Mouse (Mus musculus): ENCODE data around the gene Rc3h2.

Rc3h2 gene

GRCm38 (mm10) chr2:37338497-37339187 is 84.1 kb downstream of the Rc3h2 start:
- DNase-seq (ENCODE audit: low spot score in 2 of 2) = no peak

- DNase-seq (ENCODE audit: low spot score in 2 of 2) = no peak
These were observed 89.4 kb downstream of the Rc3h2 start for GRCm38 (mm10) chr2:37333321-37333720.

GRCm38 (mm10) chr2:37326215-37326614 is 96.5 kb downstream of the Rc3h2 start, which contains the start of gene Olfr368:
Gene Olfr368, plus strand, starts transcription at chr2:37326515.
- no peak for DNase-seq (ENCODE audit: low spot score in 2 of 2)
